Mouse (Mus musculus) layer of hippocampus, postnatal 36 days (tissue): ENCODE measurements around the gene Pif1. TPM values are rescaled to one million over a fixed set of nuclear protein-coding genes. Genes with fewer than 3 reads are reported as not detected.

ENCODE experiments used
- DNase-seq, 2 experiments: peaks; one replicate each; pipeline ENCODE4 v3.0.0; 2022
- total RNA-seq, 2 experiments: library from RNA; stranded (reverse); gene quantifications; 2 replicates each; pipeline ENCODE4 v1.2.3; 2021

Gene Pif1
- total RNA-seq, 2 experiments from 2014 or later = 0.12 to 0.25 TPM

- no peak for DNase-seq
Measured at GRCm38 (mm10) chr9:65640838-65641410, 54.0 kb downstream of the Pif1 start.

DNA sequence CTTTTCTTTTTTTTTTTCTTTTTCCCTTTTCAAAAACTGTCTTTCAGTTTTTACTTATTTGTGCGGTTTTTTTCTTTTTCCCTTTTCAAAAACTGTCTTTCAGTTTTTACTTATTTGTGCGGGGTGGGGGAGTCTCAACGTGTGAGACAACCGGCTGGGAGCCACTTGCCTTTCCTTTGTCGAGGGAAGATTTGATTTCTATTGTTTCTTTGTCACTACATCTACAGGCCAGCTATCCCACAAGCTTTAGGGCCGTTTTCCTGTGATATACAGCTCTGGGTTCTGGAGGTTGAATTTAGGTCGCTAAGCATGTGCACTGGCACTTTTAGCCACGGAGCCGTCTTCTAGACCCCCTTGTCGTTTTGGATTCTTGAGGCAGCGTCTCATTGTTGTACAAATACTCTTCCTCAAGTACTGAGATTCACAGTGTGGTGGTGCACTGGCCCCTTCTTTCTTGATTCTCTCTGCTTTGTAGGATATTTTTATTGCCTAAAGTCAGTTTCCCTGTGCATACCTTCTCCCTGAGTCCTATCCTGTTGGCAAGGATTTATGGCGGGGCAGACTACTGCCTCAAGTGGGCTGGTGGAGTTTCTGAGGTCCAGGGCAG lies 54.6 kb downstream of the Pif1 start:
- no peak for DNase-seq

DNA sequence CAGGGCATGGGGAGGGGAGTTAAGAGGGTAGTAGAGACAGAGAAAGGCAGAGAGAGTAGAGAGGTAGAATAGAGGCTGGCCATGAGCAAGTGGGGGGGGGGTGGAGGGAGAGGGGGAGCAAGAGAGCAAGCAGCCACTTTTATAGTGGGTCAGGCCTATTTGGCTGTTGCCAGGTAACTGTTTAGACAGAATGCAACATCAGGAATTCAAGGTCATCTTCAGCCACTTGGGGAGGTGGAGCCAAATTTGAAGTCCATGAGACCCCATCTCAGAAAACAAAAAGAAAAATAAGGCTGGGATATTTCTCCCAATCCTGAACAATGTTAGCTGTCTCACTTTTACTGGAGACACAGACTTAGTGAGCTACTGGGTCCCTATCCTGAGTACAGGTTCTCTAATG lies 55.6 kb downstream of the Pif1 start:
- DNase-seq = no peak

- no peak for DNase-seq
Measured at GRCm38 (mm10) chr9:65644960-65645359, 58.0 kb downstream of the Pif1 start.

Other genes starting within 250 kb of the Pif1 start
- gene Pdcd7, start 241.1 kb upstream of the Pif1 start, total RNA-seq = 10 to 100 TPM; 29.1 to 30.9 TPM
- gene Ubap1l, start 226.1 kb upstream of the Pif1 start, total RNA-seq = 1 to 10 TPM; 3.5 to 4.9 TPM
- gene Kbtbd13, start 195.5 kb upstream of the Pif1 start, total RNA-seq = under 1 TPM; 0.22 to 0.25 TPM
- gene Rasl12, start 188.7 kb upstream of the Pif1 start, total RNA-seq = 1 to 10 TPM; 3.3 to 3.7 TPM
- not detected for gene Slc51b, start 164.2 kb upstream of the Pif1 start, total RNA-seq
- 10 to 100 TPM; 17.9 to 20.2 TPM for gene Mtfmt, start 151.4 kb upstream of the Pif1 start, total RNA-seq
- 10 to 100 TPM; 29.2 to 34.3 TPM for gene Spg21, start 126.2 kb upstream of the Pif1 start, total RNA-seq
- gene Ankdd1a, start 67.0 kb upstream of the Pif1 start, total RNA-seq = 1 to 10 TPM; 2.9 to 3.5 TPM
- 10 to 100 TPM in 1 of 2 experiments, 1 to 10 TPM in 1; 9.8 to 10.9 TPM for gene Plekho2, start 7.1 kb upstream of the Pif1 start, total RNA-seq
- gene Rbpms2, start 42.5 kb downstream of the Pif1 start, total RNA-seq = 1 to 10 TPM; 3.2 to 4.0 TPM
- 100 to 1,000 TPM; 189 to 220 TPM for gene Oaz2, start 80.8 kb downstream of the Pif1 start, total RNA-seq
- gene Zfp609, start 240.4 kb downstream of the Pif1 start, total RNA-seq = 10 to 100 TPM; 51.2 to 52.8 TPM